Mouse (Mus musculus) liver, adult 2 months (tissue): ENCODE measurements around the gene Camsap1.

Experiments used
- CTCF ChIP-seq: fragments of 200-500 bp; IDR thresholded peaks from 2 replicates; pipeline ENCODE4 v1.5.1; 2011; ENCODE audit warnings: low read depth, low read length, control low read depth
- POLR2A ChIP-seq: fragments of 200-500 bp; IDR thresholded peaks from 2 replicates; pipeline ENCODE4 v1.6.1; 2011; ENCODE audit warnings: low read length, control low read depth; ENCODE audit not compliant: insufficient read depth; ENCODE audit errors: extremely low read depth

DNA sequence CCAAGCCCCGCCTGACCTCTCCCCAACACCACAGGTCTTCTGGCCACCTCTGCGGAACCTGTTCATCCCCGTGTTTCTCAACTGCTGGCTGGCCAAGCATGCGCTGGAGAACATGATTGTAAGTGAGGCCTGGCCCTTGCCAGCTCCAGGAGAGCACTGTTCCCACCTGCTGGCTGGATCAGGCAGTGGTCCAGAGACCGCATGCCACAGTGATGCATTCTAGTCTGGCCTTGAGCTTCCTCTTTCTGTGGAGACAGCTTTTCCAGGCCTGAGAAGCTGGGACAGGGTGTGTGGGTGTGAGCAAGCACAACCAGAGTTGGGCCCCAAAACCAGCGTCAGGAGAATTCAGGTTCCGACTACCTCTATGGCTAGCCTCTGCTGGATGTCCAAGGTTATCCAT, 90.6 kb downstream of the Camsap1 start:
- TF ChIP-seq POLR2A, result no peak
- no peak for TF ChIP-seq CTCF
